Mouse (Mus musculus) bone marrow, adult 2 months (tissue): ENCODE results near the gene Ap2a2.

ENCODE experiments used
- CTCF ChIP-seq: fragments of 200-500 bp; IDR thresholded peaks from 2 replicates; pipeline ENCODE4 v1.5.1; 2011; ENCODE audit warnings: low read length, control low read depth; ENCODE audit not compliant: control insufficient read depth, insufficient read depth
- POLR2A ChIP-seq: fragments of 200-500 bp; IDR thresholded peaks from 2 replicates; pipeline ENCODE4 v1.6.1; 2011; ENCODE audit warnings: low read depth, mild to moderate bottlenecking, control low read depth, low read length, borderline replicate concordance; ENCODE audit not compliant: control insufficient read depth

DNA sequence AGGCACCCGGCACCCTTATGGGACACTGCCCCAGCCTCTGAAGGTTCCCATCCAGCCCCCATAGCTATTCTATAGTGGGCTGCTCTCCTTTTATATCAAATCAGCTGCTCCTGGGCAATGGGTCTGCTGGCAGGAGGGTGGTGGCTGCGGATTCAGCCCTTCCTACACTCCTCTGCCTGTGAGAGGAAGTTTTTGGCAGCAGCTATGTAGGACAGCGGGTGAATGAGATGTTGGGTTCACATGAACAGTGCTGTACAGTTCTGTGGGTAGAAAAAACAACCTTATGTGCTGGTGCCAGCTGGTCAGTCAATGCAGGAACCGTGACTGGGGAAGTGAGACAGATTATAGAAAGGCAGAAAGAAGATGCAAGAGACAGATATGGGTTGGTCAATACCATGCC lies 116.9 kb downstream of the Ap2a2 start:
- TF ChIP-seq POLR2A = no peak
- TF ChIP-seq CTCF = no peak
